In genomic region chr6:82649096-82649495, GRCm38 (mm10) we compare ENCODE assay signal across 25 mouse cellular contexts. TPM values are rescaled to one million over a fixed set of nuclear protein-coding genes. Genes with fewer than 3 reads are reported as not detected.
DNase-seq lines count a peak whose midpoint lies in the region; ATAC-seq and TF ChIP-seq lines count a peak whose summit lies in the region.
"Had no signal": no experiment of that assay in that cellular context is flagged by ENCODE, and none has a peak within 500 bp of the region (broad histone marks: within the 10 kb centered on the region; RNA-seq: fewer than 3 reads in every experiment).

No protein-coding gene starts in this region.

- no peaks in the 10 kb centered on the region for H3K9me3 ChIP-seq in stomach, postnatal 0 days (ENCODE audit: control insufficient read depth, low read length)
- H3K9me3 ChIP-seq: forebrain, embryonic 13.5 days; intestine, embryonic 15.5 days; limb, embryonic 10.5 days; limb, embryonic 15.5 days; midbrain, embryonic 10.5 days; midbrain, embryonic 15.5 days; neural tube, embryonic 15.5 days had no signal

- no peak overlapping the region for H3K9ac ChIP-seq in stomach, postnatal 0 days (ENCODE audit: low read length)
- H3K9ac ChIP-seq: forebrain, embryonic 13.5 days; heart, embryonic 12.5 days; intestine, embryonic 15.5 days; limb, embryonic 15.5 days; liver, embryonic 14.5 days; midbrain, embryonic 15.5 days; neural tube, embryonic 15.5 days had no signal

- no peaks in the 10 kb centered on the region for H3K4me1 ChIP-seq in stomach, postnatal 0 days (replicated peaks; ENCODE audit: control insufficient read depth, insufficient read depth)

- no peaks in the 10 kb centered on the region for H3K27me3 ChIP-seq in stomach, postnatal 0 days (ENCODE audit: control insufficient read depth, insufficient read depth, low read length)
- H3K27me3 ChIP-seq: forebrain, embryonic 13.5 days; heart, embryonic 12.5 days; intestine, embryonic 15.5 days; limb, embryonic 15.5 days; midbrain, embryonic 15.5 days; neural tube, embryonic 15.5 days; Patski had no signal

- peak; percentile 30 for TF ChIP-seq CTCF in stomach, postnatal 0 days (IDR thresholded peaks at IDR 0.05; ENCODE audit: low read depth)

- H3K36me3 ChIP-seq in stomach, postnatal 0 days (ENCODE audit: control insufficient read depth, insufficient read depth, low read length): peaks cover 7% of the 10 kb centered on the region; the same call in 1 of the 2 replicates
- H3K36me3 ChIP-seq: intestine, embryonic 15.5 days; midbrain, embryonic 15.5 days; neural tube, embryonic 15.5 days had no signal

- no peak overlapping the region for H3K4me3 ChIP-seq in stomach, postnatal 0 days (ENCODE audit: low read depth, low read length)
- H3K4me3 ChIP-seq: forebrain, embryonic 13.5 days; heart, embryonic 12.5 days; intestine, embryonic 15.5 days; limb, embryonic 10.5 days; limb, embryonic 15.5 days; midbrain, embryonic 10.5 days; midbrain, embryonic 15.5 days; neural tube, embryonic 15.5 days had no signal

- intact Hi-C loops in left cerebral cortex, postnatal 14 days (cut with DNase I): no loop called here

- ATAC-seq in stomach, postnatal 0 days (ENCODE audit: low FRiP score, low TSS enrichment): no peak
- ATAC-seq: forebrain, embryonic 13.5 days; hindbrain, embryonic 16.5 days; intestine, embryonic 15.5 days; midbrain, embryonic 15.5 days; Patski had no signal

- no peak overlapping the region for H3K4me2 ChIP-seq in stomach, postnatal 0 days (replicated peaks; ENCODE audit: low read depth)
- H3K4me2 ChIP-seq: forebrain, embryonic 13.5 days; heart, embryonic 12.5 days; intestine, embryonic 15.5 days; limb, embryonic 15.5 days; midbrain, embryonic 15.5 days; neural tube, embryonic 15.5 days had no signal

- peak; percentile 51 for DNase-seq in heart, adult 11 months
- DNase-seq in heart, adult 9 months (ENCODE audit: low spot score in 2 of 2): no peak
- peak; percentile 41 to 59 for DNase-seq in kidney, postnatal 4 days
- no peak for DNase-seq in kidney, postnatal 36 days
- DNase-seq in ovary, postnatal 14 days (ENCODE audit: low spot score): peak; percentile 6
- no peak for DNase-seq in ovary, adult 18-20 months (ENCODE audit: low spot score)
- DNase-seq in stomach, postnatal 0 days (ENCODE audit: low spot score): no peak
- no peak for DNase-seq in left cerebral cortex, postnatal 14 days (ENCODE audit: low spot score in 2 of 2)
- DNase-seq: adrenal gland, postnatal 25 days; cerebellum, adult 18-20 months; gastrocnemius, postnatal 10 days; kidney, adult 2 months; kidney, postnatal 14 days; right cerebral cortex, adult 18-20 months had no signal

- 44% methylated on average over 2 of the region's 2 CpGs for WGBS in stomach, postnatal 0 days

- H3K27ac ChIP-seq in stomach, postnatal 0 days (replicated peaks): no peak overlapping the region
- H3K27ac ChIP-seq: forebrain, embryonic 13.5 days; intestine, embryonic 15.5 days; limb, embryonic 10.5 days; limb, embryonic 15.5 days; liver, embryonic 14.5 days; midbrain, embryonic 10.5 days; midbrain, embryonic 15.5 days; neural tube, embryonic 15.5 days had no signal

- no peak for TF ChIP-seq EP300 in stomach, postnatal 0 days (optimal IDR thresholded peaks at IDR 0.05)

RNA-seq across cellular contexts. Expression of gene Pole4, which starts 56.1 kb away (rescaled TPM):
- 79.8 and 84.5 TPM in 2 replicates for polyA plus RNA-seq in stomach, postnatal 0 days (2015; fragmentation: Nextera tagmentation; extraction: Ambion mirVana)
- 10 to 100 TPM; 31.9 to 34.2 TPM for total RNA-seq in left cerebral cortex, postnatal 14 days (2021)

Comparison
In these comparisons a context has a peak if more than half of its experiments do, and no peak if none do; other contexts are left out.
1. DNase-seq: peak in heart, adult 11 months (single experiment), kidney, postnatal 4 days (2 of 2) and ovary, postnatal 14 days (single experiment); none in heart, adult 9 months (0 of 2), kidney, postnatal 36 days (0 of 2), ovary, adult 18-20 months (single experiment), stomach, postnatal 0 days (single experiment) and left cerebral cortex, postnatal 14 days (0 of 2).